Mouse (Mus musculus) cerebellum, adult 11 months (tissue): ENCODE data around the gene Srebf1.

ENCODE experiments used
- DNase-seq: peaks from one replicate; pipeline ENCODE4 v3.0.0; 2022

Srebf1 gene

DNA sequence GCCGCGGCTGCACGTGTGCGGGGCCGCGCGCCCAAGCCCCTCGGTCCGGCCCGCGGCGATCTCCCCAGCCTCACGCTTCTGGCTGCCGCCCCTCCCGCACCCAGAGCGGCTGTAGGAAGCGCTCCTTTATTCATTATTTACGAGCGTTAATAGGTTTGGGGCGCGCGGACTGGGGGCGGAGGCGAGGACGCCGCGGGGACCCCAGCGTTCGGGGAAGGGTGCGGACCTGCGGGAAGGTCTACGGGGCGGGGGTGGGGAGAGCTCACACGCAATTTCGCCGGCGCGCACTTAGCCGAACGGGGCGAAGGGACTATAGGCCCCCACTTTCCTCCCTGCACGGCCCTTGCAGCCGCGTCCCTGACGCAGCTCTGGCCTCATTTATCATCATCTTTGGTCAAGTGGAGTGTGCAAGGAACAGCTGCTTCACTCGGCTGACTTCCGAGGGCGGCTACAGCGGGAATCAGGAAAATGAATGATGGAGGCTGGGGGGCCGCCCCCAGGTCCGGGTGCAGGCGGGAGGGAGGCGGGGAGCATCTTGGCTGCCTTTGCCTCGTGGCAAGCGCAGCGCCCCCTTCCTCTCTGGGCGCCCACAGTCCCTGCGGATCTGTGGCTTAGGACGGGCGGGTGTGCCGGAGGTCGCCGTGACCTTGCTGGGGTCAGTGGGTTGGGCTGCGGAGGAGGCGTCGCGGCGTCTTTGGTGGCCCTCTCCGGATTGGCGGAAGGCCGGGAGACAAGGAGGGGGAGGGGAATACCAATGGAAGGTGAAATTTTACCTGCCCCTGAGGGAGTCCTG, 46.0 kb downstream of the Srebf1 start:
- DNase-seq: peak; percentile 83

DNA sequence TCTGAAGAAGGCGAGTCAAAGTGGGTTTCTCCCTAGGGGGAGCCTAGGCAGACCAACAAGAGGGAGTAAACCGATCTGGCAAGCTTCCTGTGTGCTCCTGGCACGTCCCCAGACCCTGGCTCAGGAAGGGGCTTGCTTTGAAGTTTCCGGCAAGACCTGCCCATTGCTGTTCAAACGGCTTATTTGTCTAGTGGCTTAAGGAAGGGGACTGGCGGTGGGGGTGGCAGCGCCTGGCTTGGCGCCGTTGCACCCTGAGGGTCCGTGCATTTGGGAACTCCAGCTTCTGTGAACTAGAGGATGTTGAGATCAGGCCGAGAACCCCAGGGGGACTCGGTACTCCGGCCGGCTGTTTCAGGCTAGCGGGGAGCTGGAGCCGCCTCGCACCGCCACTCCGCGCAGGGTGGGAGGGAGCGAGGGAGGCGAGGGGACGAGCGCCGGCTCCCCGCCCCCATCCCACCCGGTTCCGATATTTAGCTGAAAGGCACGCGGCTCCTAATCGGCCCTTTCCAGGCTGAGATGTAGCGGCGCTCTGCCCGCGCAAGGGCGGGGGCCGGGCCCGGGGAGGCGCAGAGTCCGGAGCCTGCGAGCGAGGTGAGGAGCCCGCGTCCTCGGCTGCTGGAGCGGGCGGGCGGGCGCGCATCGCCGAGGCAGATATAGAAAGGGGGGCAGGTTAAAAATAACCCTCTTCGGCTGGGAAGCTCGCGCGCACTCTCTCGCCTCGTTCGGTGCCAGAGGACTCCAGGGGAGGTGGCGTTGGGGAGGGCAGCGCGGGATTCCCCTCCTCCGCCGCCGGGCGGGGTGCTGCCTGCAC, 46.8 kb downstream of the Srebf1 start:
- peak; percentile 80 for DNase-seq

- DNase-seq: no peak
Observed at GRCm38 (mm10) chr11:60173606-60174184, 48.7 kb downstream of the Srebf1 start.

GRCm38 (mm10) chr11:60172074-60172473, 50.3 kb downstream of the Srebf1 start:
- no peak for DNase-seq

GRCm38 (mm10) chr11:60168780-60169179, 53.6 kb downstream of the Srebf1 start:
- DNase-seq: no peak

DNA sequence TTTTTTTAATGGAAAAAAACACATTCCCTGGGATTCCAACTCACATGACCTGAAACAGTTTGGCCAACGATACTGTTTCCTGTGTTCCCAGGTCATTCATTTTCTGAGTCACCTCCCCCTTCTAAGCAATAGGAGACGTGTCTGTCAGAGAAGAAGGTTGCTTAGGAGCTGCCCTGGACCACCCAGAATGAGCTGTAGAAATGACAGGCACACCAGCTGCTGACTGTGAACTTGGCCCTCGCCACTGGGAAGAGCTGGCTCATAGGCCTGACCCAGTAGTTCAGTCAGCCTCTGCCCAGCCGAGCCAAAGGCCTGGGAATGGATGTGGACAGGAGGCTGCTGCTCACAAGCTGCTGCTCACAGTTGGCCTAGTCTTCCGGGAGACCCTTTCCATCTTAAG, 57.3 kb downstream of the Srebf1 start:
- DNase-seq: no peak

- DNase-seq: no peak
Observed at GRCm38 (mm10) chr11:60164450-60164849, 57.9 kb downstream of the Srebf1 start.

DNA sequence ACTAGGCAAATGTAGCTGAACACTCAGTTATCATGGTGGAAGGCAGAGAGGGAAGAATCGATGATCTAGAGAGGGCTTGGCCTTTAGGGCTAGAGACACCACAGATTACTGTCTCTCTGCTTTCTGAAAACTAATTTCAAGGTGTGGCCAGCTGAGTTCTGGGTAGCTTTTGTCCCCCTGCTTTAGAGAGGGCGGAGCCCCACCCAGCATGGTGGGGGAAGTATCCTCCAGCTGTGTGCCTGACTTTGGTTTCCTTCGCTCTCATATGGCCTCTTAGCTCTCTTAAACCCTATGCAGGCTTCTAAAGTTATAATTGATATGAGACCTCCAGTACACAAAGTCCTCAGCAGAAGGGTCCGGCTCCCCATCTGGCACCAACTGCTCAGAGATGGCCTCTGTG, 59.0 kb downstream of the Srebf1 start:
- no peak for DNase-seq

DNA sequence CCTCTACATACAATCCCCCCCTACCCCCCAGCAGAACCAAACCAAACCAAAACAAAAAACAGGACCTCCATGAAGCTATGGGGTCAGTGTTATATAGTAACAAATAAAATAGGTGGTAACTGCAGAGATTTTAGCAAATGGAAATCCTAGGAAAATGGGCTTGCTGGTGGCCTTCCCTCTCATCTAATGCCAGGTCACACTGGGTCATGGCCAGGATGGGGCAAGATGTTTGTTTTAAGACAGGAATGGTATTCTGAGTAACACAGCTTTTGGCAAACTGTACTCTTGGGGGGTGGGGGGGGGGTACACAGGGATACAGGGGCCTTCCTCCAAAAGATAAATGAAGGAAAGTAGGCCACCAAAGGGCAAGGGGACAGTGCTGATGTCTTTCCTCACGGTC, 59.8 kb downstream of the Srebf1 start:
- DNase-seq: no peak

- no peak for DNase-seq
Observed at GRCm38 (mm10) chr11:60161146-60161874, 61.1 kb downstream of the Srebf1 start.

DNA sequence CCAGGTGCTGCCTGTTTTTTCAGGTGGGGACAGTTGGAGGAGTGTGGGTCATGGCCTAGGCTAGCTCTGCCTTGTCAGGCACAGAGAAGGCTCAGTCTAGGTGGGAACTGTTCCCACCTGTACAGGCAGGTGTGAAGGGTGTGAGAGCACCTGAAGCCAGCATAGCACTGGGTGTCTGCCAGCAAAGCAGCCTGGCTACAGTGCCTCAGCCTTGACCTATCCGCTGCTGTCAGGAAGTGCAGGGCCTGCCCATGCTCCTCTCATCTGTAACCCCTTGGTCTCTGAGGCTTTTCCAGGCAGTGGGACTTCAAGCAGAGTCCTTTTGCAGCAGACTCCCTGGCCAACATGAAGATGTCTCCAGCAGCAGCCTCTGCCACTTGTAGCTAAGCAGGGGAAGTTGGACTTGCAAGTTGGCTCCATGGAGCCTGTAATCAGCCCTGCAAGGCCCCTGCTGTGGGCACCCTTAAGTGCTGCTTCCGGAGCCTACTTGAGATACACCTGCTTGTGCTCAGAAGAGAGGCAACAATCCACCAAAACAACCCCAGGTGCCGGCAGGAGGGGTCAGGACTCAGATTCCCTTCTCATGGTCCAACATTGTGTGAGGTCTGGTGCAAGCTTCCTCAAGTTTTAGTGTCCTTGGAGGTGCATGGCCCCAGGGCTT, 61.8 kb downstream of the Srebf1 start:
- no peak for DNase-seq

- no peak for DNase-seq
Observed at GRCm38 (mm10) chr11:60159955-60160354, 62.4 kb downstream of the Srebf1 start.

- no peak for DNase-seq
Observed at GRCm38 (mm10) chr11:60158271-60158670, 64.1 kb downstream of the Srebf1 start.

GRCm38 (mm10) chr11:60155690-60156089, 66.7 kb downstream of the Srebf1 start:
- DNase-seq: no peak

DNA sequence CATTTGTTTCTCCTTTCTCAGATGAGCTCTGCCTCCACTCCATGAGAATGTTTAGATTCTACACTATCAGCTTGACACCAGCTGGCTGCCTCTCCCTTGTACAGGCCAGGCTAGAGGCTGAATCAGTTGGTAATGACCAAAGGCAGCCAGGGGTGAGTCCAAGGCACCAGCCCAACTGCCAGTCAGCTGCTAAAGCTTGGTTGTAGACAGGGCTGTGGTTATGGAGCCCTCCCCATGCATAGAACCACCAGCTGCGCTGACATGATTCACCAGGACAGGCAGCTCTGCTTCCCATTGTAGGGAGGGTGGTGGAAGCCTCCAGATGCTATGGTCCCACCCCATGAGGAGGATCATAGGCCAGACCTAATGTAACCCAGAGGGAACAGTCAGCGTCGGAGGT, 68.4 kb downstream of the Srebf1 start:
- DNase-seq: no peak

- no peak for DNase-seq
Observed at GRCm38 (mm10) chr11:60152339-60152738, 70.0 kb downstream of the Srebf1 start.

GRCm38 (mm10) chr11:60150677-60151076, 71.7 kb downstream of the Srebf1 start:
- DNase-seq: no peak
